Mouse (Mus musculus) kidney, adult 2 months (tissue): ENCODE data around the gene Spats1.

Source experiments
- CTCF ChIP-seq: fragments of 200-500 bp; conservative IDR thresholded peaks from 2 replicates; pipeline ENCODE4 v1.5.1; 2011; ENCODE audit warnings: low read depth, mild to moderate bottlenecking, control low read depth, low read length, moderate library complexity, mixed read lengths; ENCODE audit not compliant: insufficient read depth, insufficient read length
- POLR2A ChIP-seq: fragments of 200-500 bp; IDR thresholded peaks from one replicate; pipeline ENCODE4 v1.6.1; 2011; ENCODE audit warnings: low read depth, low read length, control low read depth

DNA sequence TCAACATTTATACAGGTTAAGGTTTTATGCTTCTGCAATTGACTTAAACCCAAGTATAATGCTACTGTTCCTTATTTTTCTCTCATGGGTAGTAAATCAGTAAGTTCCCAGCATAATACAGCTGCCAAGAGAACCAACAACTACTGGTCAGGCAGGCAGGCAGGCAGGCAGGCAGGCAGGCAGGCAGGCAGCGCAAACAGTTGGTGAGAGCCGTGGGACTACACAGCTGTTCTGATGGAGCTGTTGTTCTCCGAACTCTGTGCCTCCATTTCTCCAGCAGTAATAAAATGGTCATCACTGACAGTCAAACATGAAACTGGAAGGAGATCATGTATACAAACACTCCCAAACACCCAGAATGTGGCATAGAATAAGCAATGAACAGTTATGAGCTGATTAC, 81.5 kb downstream of the Spats1 start:
- no peak for TF ChIP-seq CTCF
- no peak for TF ChIP-seq POLR2A
